Mouse (Mus musculus): ENCODE data around the gene Rrp7a.

DNA sequence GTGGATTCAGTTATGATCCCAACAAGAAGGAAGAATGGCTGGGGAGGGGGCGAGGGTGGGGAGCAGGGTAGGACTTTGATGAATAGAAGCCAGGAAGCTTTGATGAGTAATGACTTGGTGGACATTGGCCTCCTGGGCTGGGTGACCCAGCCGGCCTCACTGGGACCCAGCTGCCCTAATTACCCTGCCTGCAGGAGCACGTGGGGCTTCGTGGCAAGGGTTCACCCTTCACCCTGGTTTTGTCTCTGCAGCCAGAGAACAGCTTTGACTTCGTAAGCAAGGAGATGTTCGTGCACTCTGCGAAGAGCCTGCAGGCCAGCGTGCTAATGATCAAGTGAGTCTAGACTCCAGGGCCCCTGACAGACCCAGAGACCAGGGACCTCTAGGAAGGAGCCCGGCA lies 8.5 kb downstream of the Rrp7a start:
- no peak for TF ChIP-seq ZC3H11A (IDR thresholded peaks at IDR 0.05; ENCODE audit: borderline replicate concordance, low read depth, low read length)
- no peak for TF ChIP-seq MAFK (IDR thresholded peaks at IDR 0.05; ENCODE audit: insufficient read depth, low read depth, low read length)
- no peak for TF ChIP-seq CHD2 (IDR thresholded peaks at IDR 0.05; ENCODE audit: low read depth, low read length)
- TF ChIP-seq ZNF384 (IDR thresholded peaks at IDR 0.05; ENCODE audit: low read depth, low read length) = no peak

All from ES-E14 (cell line).